In the genomic region with DNA sequence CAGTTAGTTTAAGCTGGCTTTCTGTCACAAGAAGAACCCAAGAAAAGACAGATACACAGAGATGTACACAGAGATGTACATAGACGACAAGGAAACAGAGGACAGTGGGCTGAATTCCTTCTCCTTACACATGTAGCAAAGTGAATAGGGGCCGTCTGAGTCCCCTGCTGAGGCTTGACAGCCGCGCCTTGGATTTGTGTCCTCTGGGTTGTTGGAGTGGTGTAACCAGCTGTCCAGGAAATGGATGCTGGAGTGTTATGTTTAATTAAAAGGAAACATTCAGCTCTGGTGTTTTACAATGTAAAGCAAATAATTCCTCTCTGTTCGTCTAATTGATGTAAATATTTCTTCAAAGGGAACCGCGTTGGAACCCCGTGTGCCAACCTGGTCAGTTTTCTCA, we compare ENCODE assay signal across 9 mouse cellular contexts. TPM values are rescaled to one million over a fixed set of nuclear protein-coding genes. Genes with fewer than 3 reads are reported as not detected.
A peak's percentile ranks its signal among the peaks of the same experiment; 100 is the strongest.
DNase-seq lines count a peak whose midpoint lies in the region; ATAC-seq and TF ChIP-seq lines count a peak whose summit lies in the region.
"Had no signal": no experiment of that assay in that cellular context is flagged by ENCODE, and none has a peak within 500 bp of the region (broad histone marks: within the 10 kb centered on the region; RNA-seq: fewer than 3 reads in every experiment).

No protein-coding gene starts in this region.

- H3K4me2 ChIP-seq in kidney, embryonic 16.5 days (replicated peaks; ENCODE audit: low read depth, low read length): peak overlapping the region; percentile 63
- H3K4me2 ChIP-seq in hindbrain, postnatal 0 days (ENCODE audit: low read depth, low read length): peak overlapping the region; percentile 73
- H3K4me2 ChIP-seq in midbrain, postnatal 0 days (ENCODE audit: low read depth, low read length, poor library complexity, severe bottlenecking): peak overlapping the region; percentile 84

- no peak for TF ChIP-seq CTCF in hindbrain, postnatal 0 days (IDR thresholded peaks at IDR 0.05; ENCODE audit: low read depth)
- TF ChIP-seq CTCF in midbrain, postnatal 0 days (IDR thresholded peaks at IDR 0.05): no peak

- H3K27me3 ChIP-seq in kidney, embryonic 16.5 days (ENCODE audit: insufficient read depth, low read length): no peaks in the 10 kb centered on the region
- peaks cover 59% of the 10 kb centered on the region for H3K27me3 ChIP-seq in embryonic facial prominence, embryonic 10.5 days (replicated peaks; ENCODE audit: low read depth, poor library complexity, severe bottlenecking)
- H3K27me3 ChIP-seq in hindbrain, postnatal 0 days (ENCODE audit: insufficient read depth, low read length): no peaks in the 10 kb centered on the region
- H3K27me3 ChIP-seq in midbrain, postnatal 0 days (ENCODE audit: insufficient read depth, low read length): 0 out of 2 replicates have a peak, but pooled peaks cover 4% of the 10 kb centered on the region

- peak overlapping the region; percentile 75 for H3K9ac ChIP-seq in kidney, embryonic 16.5 days (replicated peaks; ENCODE audit: low read length)
- peak overlapping the region; percentile 68 for H3K9ac ChIP-seq in hindbrain, postnatal 0 days (replicated peaks; ENCODE audit: low read length)
- 0 out of 2 replicates have a peak overlapping the region, but pooled peaks have one; percentile 68 for H3K9ac ChIP-seq in midbrain, postnatal 0 days (replicated peaks; ENCODE audit: low read length, poor library complexity, severe bottlenecking)

- H3K27ac ChIP-seq in kidney, embryonic 16.5 days (ENCODE audit: low read length): peak overlapping the region; percentile 84
- no peak overlapping the region for H3K27ac ChIP-seq in embryonic facial prominence, embryonic 10.5 days (replicated peaks)
- H3K27ac ChIP-seq in hindbrain, postnatal 0 days: peak overlapping the region; percentile 87
- no peak overlapping the region; the same call in 1 of the 2 replicates for H3K27ac ChIP-seq in midbrain, postnatal 0 days (ENCODE audit: low read depth, low read length)

- peak overlapping the region; percentile 74 for H3K4me3 ChIP-seq in kidney, embryonic 16.5 days (ENCODE audit: low read length)
- H3K4me3 ChIP-seq in embryonic facial prominence, embryonic 10.5 days: peak overlapping the region; percentile 72
- H3K4me3 ChIP-seq in hindbrain, postnatal 0 days (ENCODE audit: low read length): peak overlapping the region; percentile 80
- H3K4me3 ChIP-seq in midbrain, postnatal 0 days (ENCODE audit: low read depth, low read length): peak overlapping the region; percentile 72

- H3K36me3 ChIP-seq in kidney, embryonic 16.5 days (ENCODE audit: insufficient read depth, low read length): no peaks in the 10 kb centered on the region
- H3K36me3 ChIP-seq in embryonic facial prominence, embryonic 10.5 days (replicated peaks): no peaks in the 10 kb centered on the region
- no peaks in the 10 kb centered on the region for H3K36me3 ChIP-seq in hindbrain, postnatal 0 days (ENCODE audit: insufficient read depth, low read length)
- H3K36me3 ChIP-seq in midbrain, postnatal 0 days (ENCODE audit: insufficient read depth, low read length): no peaks in the 10 kb centered on the region

- H3K9me3 ChIP-seq in kidney, embryonic 16.5 days (ENCODE audit: low read length): no peaks in the 10 kb centered on the region
- H3K9me3 ChIP-seq in embryonic facial prominence, embryonic 10.5 days: no peaks in the 10 kb centered on the region
- H3K9me3 ChIP-seq in hindbrain, postnatal 0 days (ENCODE audit: low read length): no peaks in the 10 kb centered on the region
- H3K9me3 ChIP-seq in midbrain, postnatal 0 days (ENCODE audit: low read length): no peaks in the 10 kb centered on the region

- WGBS in kidney, embryonic 16.5 days: 9% methylated on average over 8 of the region's 8 CpGs
- WGBS in embryonic facial prominence, embryonic 10.5 days: 9% methylated on average over 8 of the region's 8 CpGs
- WGBS in hindbrain, postnatal 0 days: 2% methylated on average over 8 of the region's 8 CpGs
- 4% methylated on average over 8 of the region's 8 CpGs for WGBS in midbrain, postnatal 0 days

- peaks cover 80% of the 10 kb centered on the region for H3K4me1 ChIP-seq in kidney, embryonic 16.5 days (ENCODE audit: insufficient read depth, low read length)
- peaks cover 87% of the 10 kb centered on the region for H3K4me1 ChIP-seq in embryonic facial prominence, embryonic 10.5 days
- H3K4me1 ChIP-seq in hindbrain, postnatal 0 days (ENCODE audit: insufficient read depth, low read length): peaks cover 38% of the 10 kb centered on the region
- H3K4me1 ChIP-seq in midbrain, postnatal 0 days (ENCODE audit: insufficient read depth, low read length): no peaks in the 10 kb centered on the region

- DNase-seq in kidney, adult 9 months: no peak
- no peak for DNase-seq in embryonic facial prominence, embryonic 10.5 days (ENCODE audit: low spot score)
- DNase-seq in hindbrain, postnatal 0 days (ENCODE audit: low spot score): peak; percentile 41
- DNase-seq in midbrain, postnatal 0 days (ENCODE audit: low spot score): peak; percentile 40
- no peak for DNase-seq in thymus, postnatal 0 days (ENCODE audit: low spot score)
- no peak for DNase-seq in thymus, postnatal 14 days
- DNase-seq in layer of hippocampus, adult 11-12 months (ENCODE audit: low spot score): no peak
- DNase-seq: kidney, postnatal 10 days had no signal

- ATAC-seq in kidney, embryonic 16.5 days (ENCODE audit: low FRiP score, low TSS enrichment): no peak
- ATAC-seq in hindbrain, postnatal 0 days: no peak
- ATAC-seq in midbrain, postnatal 0 days (ENCODE audit: low FRiP score): no peak

RNA-seq across cellular contexts. Expression of gene Baiap2, which starts 0.8 kb away (rescaled TPM):
- polyA plus RNA-seq in kidney, embryonic 16.5 days (2015; fragmentation: Nextera tagmentation; extraction: Ambion mirVana): 22.8 and 25.3 TPM in 2 replicates
- 9.6 and 11.0 TPM in 2 replicates for polyA plus RNA-seq in embryonic facial prominence, embryonic 10.5 days (2016; fragmentation: Nextera tagmentation; extraction: Ambion mirVana)
- 45.9 and 62.4 TPM in 2 replicates for total RNA-seq in hindbrain, postnatal 0 days (2014; rRNA removed)
- 30.8 and 31.5 TPM in 2 replicates for polyA plus RNA-seq in hindbrain, postnatal 0 days (2015; fragmentation: Nextera tagmentation; extraction: Ambion mirVana)
- 23.8 and 32.7 TPM in 2 replicates for total RNA-seq in midbrain, postnatal 0 days (2014; rRNA removed)
- polyA plus RNA-seq in midbrain, postnatal 0 days (2015; fragmentation: Nextera tagmentation; extraction: Ambion mirVana): 18.0 TPM in 2 replicates
- polyA plus RNA-seq in thymus, postnatal 0 days (2015; fragmentation: Nextera tagmentation; extraction: Ambion mirVana): 25.1 and 26.3 TPM in 2 replicates

RNA-seq across cellular contexts. Expression of gene Chmp6, which starts 28.6 kb away (rescaled TPM):
- polyA plus RNA-seq in kidney, embryonic 16.5 days (2015; fragmentation: Nextera tagmentation; extraction: Ambion mirVana): 110 and 114 TPM in 2 replicates
- 117 and 120 TPM in 2 replicates for polyA plus RNA-seq in embryonic facial prominence, embryonic 10.5 days (2016; fragmentation: Nextera tagmentation; extraction: Ambion mirVana)
- total RNA-seq in hindbrain, postnatal 0 days (2014; rRNA removed): 102 and 117 TPM in 2 replicates
- 115 and 118 TPM in 2 replicates for polyA plus RNA-seq in hindbrain, postnatal 0 days (2015; fragmentation: Nextera tagmentation; extraction: Ambion mirVana)
- 79.5 and 101 TPM in 2 replicates for total RNA-seq in midbrain, postnatal 0 days (2014; rRNA removed)
- polyA plus RNA-seq in midbrain, postnatal 0 days (2015; fragmentation: Nextera tagmentation; extraction: Ambion mirVana): 121 and 129 TPM in 2 replicates
- 81.4 and 86.0 TPM in 2 replicates for polyA plus RNA-seq in thymus, postnatal 0 days (2015; fragmentation: Nextera tagmentation; extraction: Ambion mirVana)

Comparison
In these comparisons a context has a peak if more than half of its experiments do, and no peak if none do; other contexts are left out.
1. H3K27ac ChIP-seq: peak in kidney, embryonic 16.5 days (single experiment) and hindbrain, postnatal 0 days (single experiment); none in embryonic facial prominence, embryonic 10.5 days (single experiment) and midbrain, postnatal 0 days (single experiment).
2. DNase-seq: peak in hindbrain, postnatal 0 days (single experiment) and midbrain, postnatal 0 days (single experiment); none in kidney, adult 9 months (single experiment), embryonic facial prominence, embryonic 10.5 days (single experiment), thymus, postnatal 0 days (single experiment), thymus, postnatal 14 days (single experiment) and layer of hippocampus, adult 11-12 months (single experiment).
3. Peak in every context shown above with its lines, with median percentiles within 50 percentile points of each other: H3K4me2 ChIP-seq, H3K4me3 ChIP-seq and H3K9ac ChIP-seq.